Mouse (Mus musculus) kidney, adult 11 months (tissue): ENCODE data around the gene Rorc.

Experiments used
- DNase-seq: peaks from one replicate; pipeline ENCODE4 v3.0.0; 2022

Gene Rorc

DNA sequence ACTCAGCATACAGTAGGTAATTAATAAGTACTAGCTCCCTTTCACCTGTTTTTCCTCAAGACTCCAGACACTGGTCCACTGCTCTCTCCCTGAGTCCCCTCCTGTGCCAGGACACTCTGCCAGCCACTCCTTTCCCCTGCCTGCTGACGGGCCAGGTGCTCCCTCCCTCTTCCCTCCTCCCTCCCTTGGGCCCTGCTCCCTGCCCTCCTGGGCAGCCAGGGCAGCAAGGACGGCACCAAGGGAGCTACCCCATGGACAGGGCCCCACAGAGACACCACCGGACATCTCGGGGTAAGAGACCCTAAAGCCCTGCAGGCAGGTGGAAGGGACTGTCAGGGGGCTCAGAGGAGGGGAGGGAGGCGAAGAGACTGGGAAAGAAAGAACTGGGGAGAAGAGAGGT is at the start of gene Rorc:
Gene Rorc, plus strand, starts transcription at position 154 of the 400 bp plus-strand sequence.
- DNase-seq = peak; percentile 88

DNA sequence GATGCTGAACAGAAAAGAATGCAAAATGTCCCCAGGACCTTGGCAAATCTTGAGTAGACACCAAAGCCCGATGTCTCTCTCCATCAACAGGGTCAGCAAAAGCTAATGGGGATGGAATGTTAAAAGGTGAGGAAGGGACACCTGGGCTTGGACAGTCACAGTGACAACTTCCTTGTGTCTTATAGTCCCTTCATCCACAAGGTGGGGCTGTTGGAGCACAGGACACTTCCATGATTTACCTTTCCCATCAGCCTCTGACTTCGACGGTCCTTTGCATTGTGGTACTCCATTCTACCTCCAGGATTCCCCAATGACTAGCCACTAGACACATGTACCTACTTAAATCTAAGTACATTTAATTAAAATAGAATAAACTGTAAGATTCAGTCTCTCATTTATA is 43.9 kb upstream of the Rorc start:
- no peak for DNase-seq

DNA sequence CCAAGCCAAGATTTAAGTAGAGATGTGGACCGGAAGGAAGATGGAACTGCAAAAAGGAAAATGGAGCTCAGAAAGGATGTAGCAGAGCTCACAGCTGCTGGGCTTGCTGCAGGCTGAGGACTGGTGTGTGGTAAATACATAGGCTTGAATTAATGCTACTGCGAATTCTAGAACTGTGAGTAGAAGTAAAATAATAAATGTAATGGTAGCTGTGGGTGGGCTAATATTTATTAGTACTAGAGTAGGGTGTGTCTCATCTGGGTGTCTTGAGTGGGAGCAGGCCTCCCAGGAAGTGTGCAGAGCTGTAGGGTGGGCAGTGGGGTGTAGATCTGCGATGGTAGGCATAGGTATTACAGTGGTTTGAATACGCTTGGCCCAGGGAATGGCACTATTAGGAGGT is 38.2 kb upstream of the Rorc start:
- no peak for DNase-seq

GRCm38 (mm10) chr3:94338522-94338921 is 34.1 kb upstream of the Rorc start:
- no peak for DNase-seq

DNA sequence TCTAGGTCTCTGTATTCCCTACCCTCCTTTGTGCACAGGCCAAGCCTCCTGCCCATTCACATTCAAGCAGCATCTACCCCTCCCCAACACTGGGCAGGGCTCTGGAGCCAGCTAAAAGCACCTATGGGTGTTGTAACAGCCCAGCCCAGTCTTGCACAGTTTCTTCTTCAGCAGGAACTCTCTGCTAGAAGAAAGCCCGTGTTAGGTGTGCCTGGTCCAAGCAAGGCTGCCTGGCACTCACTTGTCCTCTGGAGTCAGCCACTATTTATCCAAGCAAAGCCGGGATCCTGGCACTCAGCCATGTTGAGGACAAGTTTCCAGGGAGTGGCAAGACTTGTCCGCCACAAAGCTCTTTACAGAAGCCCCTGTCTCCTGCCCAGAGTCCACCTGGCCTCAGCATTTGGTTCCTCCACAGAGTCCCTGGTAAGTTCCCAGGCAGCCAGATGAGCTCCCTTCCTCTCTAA is 30.6 kb upstream of the Rorc start, which contains the start of gene Them5:
Gene Them5, plus strand, starts transcription at position 141 of the 464 bp plus-strand sequence.
- no peak for DNase-seq

- no peak for DNase-seq
Measured at GRCm38 (mm10) chr3:94342552-94342951, 30.0 kb upstream of the Rorc start.

- DNase-seq = no peak
Measured at GRCm38 (mm10) chr3:94344182-94344581, 28.4 kb upstream of the Rorc start.

DNA sequence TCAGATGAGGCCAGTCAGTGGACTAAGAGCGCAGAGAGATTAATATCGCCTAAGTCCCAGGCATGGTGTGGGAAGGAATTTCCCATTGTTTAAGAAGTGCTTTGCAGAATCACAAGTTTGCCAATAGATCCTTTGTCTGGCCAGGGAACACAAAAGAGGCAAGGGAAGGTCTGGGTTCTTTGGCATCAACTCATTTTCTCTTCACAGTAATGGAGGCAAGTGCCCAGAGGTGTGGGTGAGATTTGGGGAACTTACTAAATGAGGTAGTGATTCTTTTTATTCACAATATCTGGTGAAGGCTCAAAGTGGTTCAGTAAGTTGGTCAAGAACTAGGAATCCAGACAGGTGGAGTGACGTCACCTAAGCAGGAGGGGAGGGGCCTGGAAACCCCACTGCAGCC is 27.7 kb upstream of the Rorc start:
- DNase-seq = no peak

DNA sequence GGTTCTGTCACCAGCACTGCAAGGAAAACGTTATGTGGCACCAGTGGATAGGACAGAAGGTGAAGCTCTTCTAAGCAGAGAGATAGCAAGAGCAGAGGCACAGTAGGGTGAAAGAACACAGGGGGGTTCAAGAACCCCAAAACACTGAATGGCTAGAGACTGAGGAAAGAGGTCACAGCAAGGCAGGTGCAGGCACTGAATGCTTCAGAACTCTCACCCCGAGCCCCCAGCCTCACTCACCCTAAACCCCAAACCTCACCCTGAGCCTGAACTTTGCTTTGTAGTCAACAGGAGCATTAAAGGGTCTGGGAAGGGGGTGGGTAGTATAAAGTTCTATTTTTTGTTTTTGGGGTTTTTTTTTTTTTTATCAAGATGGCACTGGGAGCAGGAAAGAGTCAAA is 24.4 kb upstream of the Rorc start:
- no peak for DNase-seq

- DNase-seq = no peak
Measured at GRCm38 (mm10) chr3:94360812-94361211, 11.8 kb upstream of the Rorc start.

- DNase-seq = no peak
Measured at GRCm38 (mm10) chr3:94362138-94362537, 10.5 kb upstream of the Rorc start, which contains the start of gene C2cd4d. Gene C2cd4d (plus strand): TSS chr3:94362438.

DNA sequence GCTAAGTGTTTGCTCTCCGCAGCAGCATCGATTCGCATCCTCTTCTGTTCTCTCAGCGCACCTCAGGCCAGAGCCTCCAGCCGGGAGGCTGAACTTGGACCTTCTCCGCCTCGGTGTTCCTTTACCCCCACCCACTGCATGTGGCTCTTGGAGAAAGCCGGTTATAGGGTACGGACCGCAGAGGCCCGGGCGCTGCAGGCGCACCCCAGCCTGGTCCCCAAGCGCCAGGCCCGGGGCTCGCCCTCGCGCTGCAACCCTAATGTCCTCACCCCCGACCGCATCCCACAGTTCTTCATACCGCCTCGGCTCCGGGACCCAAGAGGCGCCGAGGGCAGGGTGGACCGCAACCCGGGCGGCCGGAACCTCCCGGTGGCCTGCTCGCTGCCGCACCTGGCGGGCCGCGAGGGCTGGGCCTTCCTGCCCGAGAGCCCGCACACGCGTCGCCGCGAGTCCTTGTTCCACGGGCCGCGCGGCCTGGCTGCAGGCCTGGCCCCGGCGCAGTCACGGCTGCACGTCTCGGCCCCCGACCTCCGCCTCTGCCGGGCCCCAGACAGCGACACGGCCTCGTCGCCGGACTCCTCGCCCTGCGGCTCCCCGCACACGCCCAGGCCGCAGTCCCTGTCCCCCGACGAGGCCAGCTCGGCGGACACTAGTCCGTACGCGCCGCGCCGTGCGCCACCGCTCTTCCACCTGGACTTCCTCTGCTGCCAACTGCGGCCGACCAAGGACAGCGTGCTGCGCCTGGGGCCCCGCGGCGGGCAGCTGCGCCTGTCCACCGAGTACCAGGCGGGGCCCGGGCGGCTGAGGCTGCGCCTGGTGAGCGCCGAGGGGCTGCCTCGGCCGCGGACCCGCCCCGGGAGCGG is 9.1 kb upstream of the Rorc start:
- DNase-seq = peak; percentile 34

- no peak for DNase-seq
Measured at GRCm38 (mm10) chr3:94364154-94364526, 8.5 kb upstream of the Rorc start.

GRCm38 (mm10) chr3:94366761-94367160 is 5.8 kb upstream of the Rorc start:
- DNase-seq = peak; percentile 74

DNA sequence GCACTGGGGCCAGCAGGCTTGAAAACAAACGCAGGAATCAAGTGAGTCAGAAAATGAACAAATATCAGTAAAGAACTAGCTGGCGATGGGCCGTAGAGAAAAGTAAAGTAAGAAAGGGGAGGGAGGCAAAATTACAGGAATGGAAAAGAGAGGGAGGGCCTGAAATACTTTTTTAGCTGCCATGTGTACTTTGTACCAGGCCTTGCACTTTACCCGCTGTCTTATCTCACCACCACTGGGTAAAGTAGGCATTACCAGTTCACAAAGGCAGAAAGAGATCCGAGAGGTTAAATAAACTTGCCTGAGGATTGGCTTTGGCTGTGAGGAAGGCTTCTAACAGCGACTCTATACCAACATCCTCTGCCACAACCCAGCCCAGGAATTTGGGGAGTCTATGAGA is 5.1 kb upstream of the Rorc start:
- peak; percentile 41 for DNase-seq

DNA sequence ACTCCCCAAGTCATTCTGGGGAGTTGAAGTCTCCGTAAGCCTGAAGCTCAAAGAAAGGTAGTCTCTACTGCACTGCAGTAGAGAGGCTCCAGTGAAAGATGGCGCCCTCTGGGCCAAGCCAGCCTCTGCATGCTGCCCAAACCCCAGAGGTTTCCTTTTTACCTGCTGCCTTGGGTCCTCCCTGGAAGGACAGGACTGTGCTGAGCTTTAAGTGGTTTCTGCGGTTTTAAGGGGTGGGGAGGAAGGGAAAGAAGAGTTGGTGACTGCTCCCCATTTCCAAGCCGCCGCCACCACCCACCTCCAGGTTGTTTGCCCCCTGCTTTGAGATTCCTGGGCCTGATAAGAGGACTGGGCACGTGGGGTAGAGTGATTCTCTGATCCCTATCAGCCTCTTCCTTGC is 4.0 kb upstream of the Rorc start:
- no peak for DNase-seq

- DNase-seq = no peak
Measured at GRCm38 (mm10) chr3:94369709-94370108, 2.9 kb upstream of the Rorc start.

DNA sequence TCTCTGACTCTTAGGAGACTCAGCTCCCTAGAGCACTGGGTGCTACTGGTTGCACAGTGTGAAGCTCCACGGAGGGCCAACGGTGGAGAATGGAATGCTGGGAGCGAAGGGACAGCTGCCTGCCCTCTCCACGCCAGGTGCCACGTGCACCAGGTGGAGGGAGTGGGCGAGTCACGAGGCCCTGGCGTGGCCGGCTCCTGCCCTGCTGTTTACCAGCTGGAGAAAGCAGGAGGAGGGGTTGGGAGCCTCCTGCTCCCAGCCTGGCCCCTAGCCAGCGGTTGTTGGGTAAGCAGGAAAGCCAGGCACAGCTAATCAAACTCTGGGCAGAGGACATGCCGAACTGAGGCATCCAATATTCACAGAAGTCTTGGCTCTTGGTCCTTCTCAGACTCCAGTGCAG is 957 bp upstream of the Rorc start:
- DNase-seq = peak; percentile 97

DNA sequence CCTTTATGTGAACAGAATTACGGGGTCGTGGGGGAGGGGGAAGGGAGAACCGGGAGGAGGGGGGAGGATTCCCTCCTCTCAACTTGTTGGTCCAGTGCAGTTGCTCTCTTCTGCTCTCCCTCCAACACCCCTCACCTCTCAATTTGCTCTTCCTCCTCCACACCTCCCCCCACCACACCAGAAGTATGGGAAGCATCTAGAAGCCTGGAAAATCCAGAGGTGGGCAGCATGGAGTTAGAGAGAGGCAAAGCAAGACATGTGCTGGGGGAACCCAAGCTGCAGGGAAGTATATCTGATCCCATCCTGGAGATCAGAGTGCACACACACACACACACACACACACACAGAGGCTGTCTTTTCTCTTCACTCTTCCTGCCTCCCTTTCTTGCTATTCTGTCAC is 556 bp upstream of the Rorc start:
- no peak for DNase-seq

DNA sequence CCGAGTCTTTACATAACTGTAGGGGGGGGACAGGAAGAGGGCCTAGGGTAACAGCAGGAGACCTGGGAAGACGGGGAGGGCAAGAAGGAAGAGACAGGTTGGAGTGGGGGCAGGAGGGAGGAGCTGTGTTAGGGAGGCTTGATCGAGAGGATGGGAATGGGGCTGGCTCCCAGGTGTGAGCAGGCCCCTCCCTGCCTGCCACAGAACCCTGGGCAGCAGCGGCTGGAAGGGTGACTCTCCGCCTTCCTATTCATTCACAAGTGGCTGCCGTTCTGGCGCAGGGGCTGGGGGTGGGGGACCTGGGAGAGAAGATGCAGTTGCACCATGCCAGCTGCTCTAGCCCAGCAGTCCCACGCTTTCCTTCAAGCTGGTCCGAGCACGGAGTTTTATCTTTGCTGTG is 496 bp downstream of the Rorc start:
- peak; percentile 70 for DNase-seq

GRCm38 (mm10) chr3:94373597-94374011 is 1.0 kb downstream of the Rorc start:
- DNase-seq = peak; percentile 79

DNA sequence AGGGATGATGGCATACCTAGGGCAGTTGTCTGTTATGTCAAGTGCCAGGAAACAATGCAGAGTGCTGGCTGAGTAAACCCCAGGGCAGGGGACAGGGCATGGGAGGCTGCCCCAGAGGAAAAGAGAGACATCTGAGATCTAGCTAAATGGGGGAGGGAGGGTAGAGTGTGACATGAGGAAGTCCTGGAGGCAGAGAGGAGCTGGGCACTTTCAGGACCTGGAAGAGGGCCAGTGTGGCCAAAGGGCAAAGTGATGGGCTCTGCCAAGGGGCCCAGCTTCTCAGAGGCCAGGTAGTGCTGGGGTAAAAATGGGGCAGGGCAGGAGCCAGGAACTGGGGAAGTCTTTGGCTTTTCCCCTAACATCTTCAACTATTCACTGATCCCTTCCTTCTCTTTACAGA is 2.0 kb downstream of the Rorc start:
- DNase-seq = peak; percentile 85

GRCm38 (mm10) chr3:94375146-94375545 is 2.6 kb downstream of the Rorc start:
- DNase-seq = no peak

DNA sequence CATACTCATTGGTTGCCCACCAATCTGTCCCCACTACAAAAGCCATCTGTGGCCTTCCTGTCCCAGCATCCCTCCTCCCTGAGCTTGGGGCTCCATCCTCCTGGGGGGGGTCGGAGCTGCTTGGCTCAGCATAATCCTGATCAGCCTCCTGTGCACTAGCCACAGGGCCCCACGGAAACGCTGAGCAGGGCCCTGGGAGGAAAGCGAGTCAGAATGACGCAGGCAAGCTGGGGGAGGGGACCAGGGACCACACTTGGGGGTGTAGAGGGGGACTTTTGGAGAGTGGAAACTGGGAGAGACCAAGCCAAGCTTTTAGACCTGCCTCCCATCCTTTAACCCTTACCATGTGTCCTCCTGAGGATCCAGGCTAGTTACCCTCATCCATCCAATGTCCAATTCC is 3.3 kb downstream of the Rorc start:
- DNase-seq = no peak
